Comparison of ENCODE assay signal across 19 mouse cellular contexts in the genomic region with DNA sequence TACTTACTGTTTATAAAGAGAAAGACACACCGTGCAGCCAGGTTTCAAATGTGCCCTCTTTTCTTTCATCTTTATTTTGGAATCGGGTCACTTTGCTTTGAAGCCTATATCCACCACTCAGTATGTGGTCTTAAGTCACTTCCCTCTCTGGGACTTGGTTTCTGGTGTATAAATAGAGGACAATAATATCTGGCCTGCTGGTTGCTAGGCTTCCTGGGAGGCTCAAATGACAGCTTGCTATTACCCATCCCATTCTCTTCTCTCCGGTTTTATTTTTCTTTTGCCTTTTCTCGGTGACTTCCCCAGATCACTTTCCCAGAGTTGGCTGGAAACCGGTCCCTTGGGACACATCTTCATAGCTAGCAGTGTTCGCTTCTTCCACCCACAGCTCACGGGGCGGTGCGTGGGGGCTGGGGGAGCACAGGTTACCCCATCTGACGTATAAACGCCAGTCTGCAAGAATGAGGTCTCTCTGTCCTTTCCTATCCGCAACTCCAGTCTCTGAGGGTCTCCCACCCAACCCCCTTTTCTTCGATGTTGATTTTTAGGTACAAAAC.
A peak's percentile ranks its signal among the peaks of the same experiment; 100 is the strongest.
DNase-seq lines count a peak whose midpoint lies in the region; ATAC-seq and TF ChIP-seq lines count a peak whose summit lies in the region.
"Had no signal": no experiment of that assay in that cellular context is flagged by ENCODE, and none has a peak within 500 bp of the region (broad histone marks: within the 10 kb centered on the region; RNA-seq: fewer than 3 reads in every experiment).

No protein-coding gene starts in this region.

- no peak overlapping the region for H3K4me3 ChIP-seq in midbrain, embryonic 14.5 days (replicated peaks; ENCODE audit: low read depth, low read length)
- H3K4me3 ChIP-seq in midbrain, embryonic 16.5 days (ENCODE audit: low read depth, low read length): no peak overlapping the region
- no peak overlapping the region for H3K4me3 ChIP-seq in cortical plate, adult 2 months (ENCODE audit: insufficient read depth, low read length)
- H3K4me3 ChIP-seq: forebrain, embryonic 12.5 days; intestine, embryonic 15.5 days; kidney, embryonic 15.5 days had no signal

- no peak for TF ChIP-seq POLR2A in cortical plate, adult 2 months (IDR thresholded peaks at IDR 0.05; ENCODE audit: extremely low read depth, insufficient read depth, low read length)

- no peak overlapping the region for H3K9ac ChIP-seq in midbrain, embryonic 14.5 days (replicated peaks; ENCODE audit: low read length)
- no peak overlapping the region for H3K9ac ChIP-seq in midbrain, embryonic 16.5 days (ENCODE audit: low read depth, low read length)
- H3K9ac ChIP-seq: forebrain, embryonic 12.5 days; hindbrain, embryonic 14.5 days; intestine, embryonic 15.5 days; kidney, embryonic 15.5 days; liver, postnatal 0 days had no signal

- H3K27ac ChIP-seq in midbrain, embryonic 14.5 days (replicated peaks; ENCODE audit: low read depth, low read length): 0 out of 2 replicates have a peak overlapping the region, but pooled peaks have one; percentile 8
- H3K27ac ChIP-seq in midbrain, embryonic 16.5 days (ENCODE audit: low read length): no peak overlapping the region
- peak overlapping the region; percentile 78; the same call in 1 of the 2 replicates for H3K27ac ChIP-seq in cortical plate, adult 2 months (ENCODE audit: insufficient read depth, low read length)
- H3K27ac ChIP-seq: forebrain, embryonic 12.5 days; hindbrain, embryonic 14.5 days; intestine, embryonic 15.5 days; kidney, embryonic 15.5 days had no signal

- H3K4me2 ChIP-seq in midbrain, embryonic 14.5 days (ENCODE audit: low read length): no peak overlapping the region
- no peak overlapping the region for H3K4me2 ChIP-seq in midbrain, embryonic 16.5 days (ENCODE audit: low read length)
- H3K4me2 ChIP-seq: forebrain, embryonic 12.5 days; hindbrain, embryonic 14.5 days; intestine, embryonic 15.5 days; kidney, embryonic 15.5 days; midbrain, embryonic 11.5 days had no signal

- no peaks in the 10 kb centered on the region for H3K27me3 ChIP-seq in midbrain, embryonic 14.5 days (ENCODE audit: control insufficient read depth, insufficient read depth, low read length)
- H3K27me3 ChIP-seq in midbrain, embryonic 16.5 days (ENCODE audit: control insufficient read depth, insufficient read depth, low read depth, low read length): no peaks in the 10 kb centered on the region
- H3K27me3 ChIP-seq: forebrain, embryonic 12.5 days; intestine, embryonic 15.5 days; kidney, embryonic 15.5 days had no signal

- no peaks in the 10 kb centered on the region for H3K4me1 ChIP-seq in midbrain, embryonic 14.5 days (ENCODE audit: control insufficient read depth, insufficient read depth, low read length)
- H3K4me1 ChIP-seq in midbrain, embryonic 16.5 days (ENCODE audit: control insufficient read depth, insufficient read depth, low read length): peaks cover 3% of the 10 kb centered on the region; the same call in 1 of the 2 replicates
- H3K4me1 ChIP-seq in cortical plate, adult 2 months (ENCODE audit: control insufficient read depth, insufficient read depth, low read length): peaks cover 8% of the 10 kb centered on the region
- H3K4me1 ChIP-seq: forebrain, embryonic 12.5 days; intestine, embryonic 15.5 days; kidney, embryonic 15.5 days had no signal

- no peaks in the 10 kb centered on the region for H3K36me3 ChIP-seq in midbrain, embryonic 14.5 days (ENCODE audit: control insufficient read depth, insufficient read depth, low read length)
- no peaks in the 10 kb centered on the region for H3K36me3 ChIP-seq in midbrain, embryonic 16.5 days (ENCODE audit: control insufficient read depth, insufficient read depth, low read length)
- H3K36me3 ChIP-seq: forebrain, embryonic 12.5 days; intestine, embryonic 15.5 days; kidney, embryonic 15.5 days had no signal

- H3K9me3 ChIP-seq in midbrain, embryonic 14.5 days (ENCODE audit: control insufficient read depth, low read length): no peaks in the 10 kb centered on the region
- no peaks in the 10 kb centered on the region for H3K9me3 ChIP-seq in midbrain, embryonic 16.5 days (replicated peaks; ENCODE audit: control insufficient read depth, low read length, poor library complexity, severe bottlenecking)
- H3K9me3 ChIP-seq: forebrain, embryonic 12.5 days; intestine, embryonic 15.5 days; kidney, embryonic 15.5 days had no signal

- no peak for TF ChIP-seq CTCF in cortical plate, adult 2 months (IDR thresholded peaks at IDR 0.05; ENCODE audit: extremely low read depth, insufficient read depth, low read length)

- ATAC-seq in cerebellum, adult (ENCODE audit: insufficient number of reproducible peaks, low FRiP score, low TSS enrichment): peak; percentile 59; the same call in 1 of the 2 replicates
- no peak for ATAC-seq in midbrain, embryonic 14.5 days (ENCODE audit: low FRiP score, low TSS enrichment)
- no peak for ATAC-seq in midbrain, embryonic 16.5 days
- ATAC-seq: intestine, embryonic 15.5 days; liver, postnatal 0 days had no signal

- WGBS in midbrain, embryonic 14.5 days: 77% methylated on average over 13 of the region's 13 CpGs
- WGBS in midbrain, embryonic 16.5 days: 76% methylated on average over 13 of the region's 13 CpGs

- DNase-seq in cerebellum, adult 11 months: no peak
- DNase-seq in heart, adult 11 months: peak; percentile 58
- no peak for DNase-seq in heart, postnatal 4 days
- no peak for DNase-seq in midbrain, embryonic 14.5 days
- no peak for DNase-seq in frontal cortex, postnatal 10 days (ENCODE audit: low spot score in 2 of 2)
- DNase-seq: embryo, embryonic 11 days; heart, postnatal 10 days; liver; liver, postnatal 0 days; lung, postnatal 4 days; right cerebral cortex, postnatal 14 days had no signal
